Mouse (Mus musculus): ENCODE data around the gene Fam71f1. TPM values are rescaled to one million over a fixed set of nuclear protein-coding genes. Genes with fewer than 3 reads are reported as not detected.
"Not testable (repeated sequence)": the region's sequence is repeated elsewhere in the genome, so short reads cannot be mapped to it uniquely, and the experiment has no call there.

Fam71f1 gene
- polyA plus RNA-seq, 1 experiment = not detected

DNA sequence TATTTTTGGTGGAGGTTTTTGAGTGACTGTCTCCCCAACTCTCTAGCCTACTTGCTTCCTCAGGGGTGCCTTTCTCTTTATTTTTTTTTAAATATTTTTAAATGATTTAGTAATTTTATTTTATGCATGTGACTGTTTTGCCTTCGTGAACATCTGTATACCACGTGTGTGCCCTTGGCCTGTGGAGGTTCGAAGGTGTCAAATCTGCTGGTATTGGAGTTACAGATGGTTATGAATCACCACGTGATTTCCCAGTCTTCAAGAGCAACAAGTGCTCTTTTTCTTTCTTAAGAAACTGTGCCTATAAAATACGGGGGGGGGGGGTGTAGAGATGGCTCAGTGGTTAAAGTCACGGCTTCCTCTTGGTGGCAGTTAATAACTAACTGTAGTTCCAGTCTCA lies 2.6 kb downstream of the Fam71f1 start:
- no peak overlapping the region for H3K27ac ChIP-seq (ENCODE audit: insufficient read depth, low read length)
- TF ChIP-seq POLR2A (IDR thresholded peaks at IDR 0.05; ENCODE audit: extremely low read depth, insufficient read depth, low read length) (no peak), CTCF (IDR thresholded peaks at IDR 0.05; ENCODE audit: extremely low read depth, insufficient read depth, low read length) (no peak)
- H3K4me1 ChIP-seq (ENCODE audit: control insufficient read depth, insufficient read depth, low read length) = no peaks in the 10 kb centered on the region
- no peak overlapping the region for H3K4me3 ChIP-seq (ENCODE audit: insufficient read depth, low read length)

DNA sequence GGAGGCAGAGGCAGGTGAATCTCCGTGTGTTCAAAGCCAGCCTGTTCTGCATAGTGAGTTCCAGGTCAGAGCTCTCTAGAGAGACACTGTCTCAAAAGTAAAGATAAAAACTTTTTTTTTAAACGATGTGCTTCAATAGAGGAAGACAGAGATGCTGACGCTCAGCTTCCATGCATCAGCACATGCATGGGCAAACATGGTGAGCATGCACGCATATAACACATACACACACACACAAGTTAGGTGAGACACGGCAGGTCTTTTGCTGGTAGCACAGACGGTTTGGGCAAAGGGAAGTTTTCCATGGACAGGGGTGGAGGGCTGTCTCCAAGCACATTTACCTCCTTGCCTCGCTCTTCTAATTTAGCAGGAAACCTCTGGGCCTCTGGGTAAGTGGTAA lies 3.2 kb downstream of the Fam71f1 start:
- Histone ChIP-seq H3K4me1 (ENCODE audit: control insufficient read depth, insufficient read depth, low read length) (no peaks in the 10 kb centered on the region), H3K27ac (ENCODE audit: insufficient read depth, low read length) (no peak overlapping the region), H3K4me3 (ENCODE audit: insufficient read depth, low read length) (no peak overlapping the region)
- TF ChIP-seq POLR2A (IDR thresholded peaks at IDR 0.05; ENCODE audit: extremely low read depth, insufficient read depth, low read length) (no peak), CTCF (IDR thresholded peaks at IDR 0.05; ENCODE audit: extremely low read depth, insufficient read depth, low read length) (no peak)

DNA sequence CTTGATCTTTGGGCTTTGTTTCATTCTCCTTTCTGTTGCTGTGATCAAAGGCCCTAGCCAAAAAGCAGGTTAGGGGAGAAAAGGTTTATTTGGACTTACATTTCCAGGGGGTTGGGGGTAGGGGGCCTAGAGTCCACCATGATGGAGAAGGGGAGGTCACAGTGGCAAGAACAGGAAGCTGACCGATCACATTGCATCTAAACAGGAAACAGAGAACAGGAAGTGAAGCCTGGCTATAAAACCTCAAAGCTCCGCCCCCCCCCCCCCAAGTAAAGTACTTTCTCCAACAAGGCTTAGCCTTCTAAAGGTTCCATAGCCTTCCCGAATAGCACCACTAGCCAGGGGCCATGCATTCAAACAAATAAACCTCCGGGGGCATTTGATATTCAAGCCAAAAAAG lies 3.8 kb downstream of the Fam71f1 start:
- no peak for TF ChIP-seq POLR2A (IDR thresholded peaks at IDR 0.05; ENCODE audit: extremely low read depth, insufficient read depth, low read length)
- no peak for TF ChIP-seq CTCF (IDR thresholded peaks at IDR 0.05; ENCODE audit: extremely low read depth, insufficient read depth, low read length)
- no peaks in the 10 kb centered on the region for H3K4me1 ChIP-seq (ENCODE audit: control insufficient read depth, insufficient read depth, low read length)
- no peak overlapping the region for H3K4me3 ChIP-seq (ENCODE audit: insufficient read depth, low read length)
- H3K27ac ChIP-seq (ENCODE audit: insufficient read depth, low read length) = no peak overlapping the region

DNA sequence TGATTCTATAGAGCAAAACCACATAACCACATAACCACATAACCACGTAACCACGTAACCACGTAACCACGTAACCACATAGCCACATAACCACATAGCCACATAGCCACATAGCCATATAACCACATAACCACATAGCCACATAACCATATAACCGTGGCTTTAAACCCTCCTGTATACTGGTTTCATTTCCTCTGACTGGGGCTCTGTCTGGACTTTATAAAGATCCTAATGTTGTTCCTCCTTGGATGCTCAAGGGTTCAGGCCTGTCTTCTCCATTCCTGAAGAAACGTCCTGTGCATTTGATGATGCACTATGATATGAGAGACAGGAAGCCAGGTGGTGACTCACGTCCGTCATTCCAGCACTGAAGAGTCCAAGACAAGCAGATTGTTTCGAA lies 8.0 kb downstream of the Fam71f1 start:
- H3K4me1 ChIP-seq (ENCODE audit: control insufficient read depth, insufficient read depth, low read length) = no peaks in the 10 kb centered on the region
- H3K27ac ChIP-seq (ENCODE audit: insufficient read depth, low read length) = no peak overlapping the region
- H3K4me3 ChIP-seq (ENCODE audit: insufficient read depth, low read length) = no peak overlapping the region
- TF ChIP-seq CTCF (IDR thresholded peaks at IDR 0.05; ENCODE audit: extremely low read depth, insufficient read depth, low read length) (no peak), POLR2A (IDR thresholded peaks at IDR 0.05; ENCODE audit: extremely low read depth, insufficient read depth, low read length) (no peak)

DNA sequence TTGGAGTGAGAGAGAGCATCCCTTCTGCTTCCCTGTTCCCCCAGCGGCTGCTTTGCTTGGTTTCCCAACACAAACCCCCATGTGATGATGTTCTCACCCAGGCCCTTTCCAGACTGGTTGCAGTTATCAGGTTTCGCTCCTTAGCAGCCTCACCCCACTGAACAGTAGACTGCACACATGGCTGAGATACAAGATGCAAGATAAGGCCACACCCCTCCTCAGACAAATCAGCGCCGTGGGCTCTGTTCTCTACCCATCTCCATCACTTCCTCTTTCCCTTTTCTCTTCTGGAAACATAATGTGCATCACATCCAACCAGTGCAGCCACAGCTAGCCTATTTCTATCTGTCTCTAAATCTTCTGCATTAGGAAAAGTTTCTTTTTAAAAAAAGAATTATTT lies 10.6 kb downstream of the Fam71f1 start:
- Histone ChIP-seq H3K4me3 (ENCODE audit: insufficient read depth, low read length) (no peak overlapping the region), H3K27ac (ENCODE audit: insufficient read depth, low read length) (no peak overlapping the region), H3K4me1 (ENCODE audit: control insufficient read depth, insufficient read depth, low read length) (no peaks in the 10 kb centered on the region)
- TF ChIP-seq POLR2A (IDR thresholded peaks at IDR 0.05; ENCODE audit: extremely low read depth, insufficient read depth, low read length) (no peak), CTCF (IDR thresholded peaks at IDR 0.05; ENCODE audit: extremely low read depth, insufficient read depth, low read length) (no peak)

DNA sequence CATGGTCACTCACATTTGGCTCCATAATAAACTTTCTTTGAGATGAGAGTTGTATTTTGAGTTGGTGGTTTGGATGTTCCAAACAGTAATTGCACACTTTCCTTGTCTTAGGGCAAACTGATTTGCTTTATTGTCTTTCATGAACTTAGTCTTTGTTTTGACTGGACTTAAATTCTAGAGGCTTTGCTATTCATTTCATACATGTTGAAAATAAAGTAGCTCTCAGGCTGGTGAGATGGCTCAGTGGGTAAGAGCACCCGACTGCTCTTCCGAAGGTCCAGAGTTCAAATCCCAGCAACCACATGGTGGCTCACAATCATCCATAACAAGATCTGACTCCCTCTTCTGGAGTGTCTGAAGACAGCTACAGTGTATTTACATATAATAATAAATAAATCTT lies 27.6 kb downstream of the Fam71f1 start:
- not testable (repeated sequence) for H3K4me1 ChIP-seq (ENCODE audit: control insufficient read depth, insufficient read depth, low read length); H3K27ac ChIP-seq (ENCODE audit: insufficient read depth, low read length); H3K4me3 ChIP-seq (ENCODE audit: insufficient read depth, low read length)

DNA sequence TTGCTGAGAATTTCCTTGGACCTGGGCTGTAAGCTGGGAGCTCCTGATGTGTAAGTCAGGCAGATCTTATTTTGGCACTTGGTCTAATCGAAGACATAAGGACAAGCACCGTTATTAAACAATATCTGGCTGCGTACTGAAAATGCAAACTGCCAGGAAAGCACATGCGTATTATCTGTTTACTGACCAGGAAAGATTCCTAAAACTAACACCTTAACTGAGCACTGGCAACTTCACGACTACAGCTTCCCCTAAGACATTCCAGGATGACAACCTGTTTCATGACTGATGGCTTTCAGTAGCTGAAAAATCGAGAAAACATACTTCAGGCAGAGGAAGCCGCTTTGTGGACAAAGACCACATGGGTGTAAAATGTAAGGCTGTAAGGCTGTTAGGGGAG lies 28.2 kb downstream of the Fam71f1 start:
- Histone ChIP-seq H3K27ac (ENCODE audit: insufficient read depth, low read length) (peak overlapping the region; percentile 49), H3K4me3 (ENCODE audit: insufficient read depth, low read length) (peak overlapping the region; percentile 93), H3K4me1 (ENCODE audit: control insufficient read depth, insufficient read depth, low read length) (no peaks in the 10 kb centered on the region)
- TF ChIP-seq CTCF (IDR thresholded peaks at IDR 0.05; ENCODE audit: extremely low read depth, insufficient read depth, low read length) = no peak
- no peak for TF ChIP-seq POLR2A (IDR thresholded peaks at IDR 0.05; ENCODE audit: extremely low read depth, insufficient read depth, low read length)

DNA sequence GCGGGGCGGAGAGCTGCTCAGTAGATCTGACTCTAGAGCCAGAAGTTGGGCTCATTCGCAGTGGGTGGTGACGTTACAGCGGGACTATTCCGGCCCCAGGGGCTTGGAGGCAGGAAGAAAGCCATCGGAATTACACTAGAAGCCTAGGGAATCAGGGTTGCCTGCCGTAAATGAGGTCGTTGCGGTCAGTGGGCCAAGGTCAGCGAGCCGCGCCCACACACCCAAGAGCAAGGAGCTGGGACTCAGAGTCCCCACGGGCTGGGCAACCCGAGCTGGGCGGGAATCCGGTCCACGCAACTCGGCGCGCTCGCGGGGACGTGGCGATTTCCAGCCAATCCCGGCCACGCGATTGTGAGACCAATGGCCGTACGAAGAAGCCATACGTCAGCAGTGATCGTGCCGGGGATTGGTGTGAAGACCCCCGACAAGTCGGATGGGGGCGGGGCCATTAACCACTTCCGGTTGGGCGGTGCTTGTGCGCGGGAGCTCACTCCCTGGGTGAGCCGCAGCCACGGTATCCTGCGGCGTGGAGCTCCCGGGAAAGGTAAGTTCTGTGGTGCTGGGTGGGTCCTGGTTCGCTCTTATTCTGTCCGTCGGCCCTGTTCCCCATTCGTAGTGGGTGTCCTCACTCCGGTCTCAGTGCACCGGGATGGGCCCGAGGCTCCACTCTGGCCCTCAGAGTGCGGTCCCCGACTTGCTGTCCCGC lies 28.9 kb downstream of the Fam71f1 start, which contains the start of gene Calu:
Gene Calu, plus strand, starts transcription at position 405 of the 706 bp plus-strand sequence.
- TF ChIP-seq CTCF (IDR thresholded peaks at IDR 0.05; ENCODE audit: extremely low read depth, insufficient read depth, low read length) (no peak), POLR2A (IDR thresholded peaks at IDR 0.05; ENCODE audit: extremely low read depth, insufficient read depth, low read length) (peak; percentile 91)
- H3K27ac ChIP-seq (ENCODE audit: insufficient read depth, low read length) = peak within 1 kb of the TSS; percentile 59

DNA sequence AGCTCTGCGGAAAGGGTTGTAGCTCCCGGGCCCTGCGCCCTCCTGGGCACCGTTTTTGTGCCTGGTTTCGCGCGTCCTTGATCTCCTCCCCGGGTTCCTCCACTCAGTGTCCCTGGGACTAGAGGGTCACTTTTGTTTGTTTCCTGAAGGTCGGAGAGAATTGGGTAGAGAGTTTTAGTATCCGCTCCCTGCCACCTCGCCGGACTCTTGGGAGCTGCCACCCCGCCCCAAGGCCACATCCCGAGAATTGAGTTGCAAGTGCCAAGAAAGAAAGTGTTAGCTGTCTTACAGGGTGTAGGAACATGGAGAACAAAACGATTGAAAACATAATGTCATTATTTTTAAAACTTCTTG lies 29.4 kb downstream of the Fam71f1 start:
- H3K27ac ChIP-seq (ENCODE audit: insufficient read depth, low read length) = peak overlapping the region; percentile 59; the same call in 1 of the 2 replicates
- TF ChIP-seq POLR2A (IDR thresholded peaks at IDR 0.05; ENCODE audit: extremely low read depth, insufficient read depth, low read length) (no peak), CTCF (IDR thresholded peaks at IDR 0.05; ENCODE audit: extremely low read depth, insufficient read depth, low read length) (no peak)
- peaks cover 2% of the 10 kb centered on the region; the same call in 1 of the 2 replicates for H3K4me1 ChIP-seq (ENCODE audit: control insufficient read depth, insufficient read depth, low read length)
- peak overlapping the region; percentile 93 for H3K4me3 ChIP-seq (ENCODE audit: insufficient read depth, low read length)

More for the DNA sequence above, 28.9 kb downstream of the Fam71f1 start, which contains the start of gene Calu:
- peaks cover under 1% of the 10 kb centered on the region; the same call in 1 of the 2 replicates for H3K4me1 ChIP-seq (ENCODE audit: control insufficient read depth, insufficient read depth, low read length)
- H3K4me3 ChIP-seq (ENCODE audit: insufficient read depth, low read length) = peak within 1 kb of the TSS; percentile 93

DNA sequence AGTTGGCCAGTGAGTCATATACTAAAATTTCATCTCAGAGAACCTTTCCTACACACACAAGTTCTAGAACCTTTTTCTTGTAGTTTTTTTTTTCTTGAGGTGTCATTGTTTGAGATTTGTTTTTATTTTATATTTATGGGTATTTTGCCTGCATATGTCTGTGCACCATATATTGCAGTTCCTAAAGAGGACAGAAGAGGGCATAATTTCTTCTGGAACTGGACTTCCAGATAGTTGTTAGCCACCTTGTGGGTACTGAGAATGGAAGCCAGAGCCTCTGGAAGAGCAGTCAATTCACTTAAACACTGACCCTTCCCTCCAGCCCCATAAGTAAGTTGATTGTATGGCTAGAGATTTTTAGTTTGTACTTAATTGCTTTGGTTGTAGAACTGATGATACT lies 32.7 kb downstream of the Fam71f1 start:
- Histone ChIP-seq H3K4me3 (ENCODE audit: insufficient read depth, low read length) (no peak overlapping the region), H3K27ac (ENCODE audit: insufficient read depth, low read length) (no peak overlapping the region), H3K4me1 (ENCODE audit: control insufficient read depth, insufficient read depth, low read length) (peaks cover 2% of the 10 kb centered on the region; the same call in 1 of the 2 replicates)
- TF ChIP-seq POLR2A (IDR thresholded peaks at IDR 0.05; ENCODE audit: extremely low read depth, insufficient read depth, low read length) = no peak
- TF ChIP-seq CTCF (IDR thresholded peaks at IDR 0.05; ENCODE audit: extremely low read depth, insufficient read depth, low read length) = no peak

All from cortical plate, adult 2 months (tissue).